Mouse (Mus musculus): ENCODE measurements around the gene Pdxp. TPM values are rescaled to one million over a fixed set of nuclear protein-coding genes. Genes with fewer than 3 reads are reported as not detected.
A peak's percentile ranks its signal among the peaks of the same experiment; 100 is the strongest.

The Pdxp gene
- total and polyA plus RNA-seq, 3 experiments: 21.5 to 25.4 TPM; not detected in 1

DNA sequence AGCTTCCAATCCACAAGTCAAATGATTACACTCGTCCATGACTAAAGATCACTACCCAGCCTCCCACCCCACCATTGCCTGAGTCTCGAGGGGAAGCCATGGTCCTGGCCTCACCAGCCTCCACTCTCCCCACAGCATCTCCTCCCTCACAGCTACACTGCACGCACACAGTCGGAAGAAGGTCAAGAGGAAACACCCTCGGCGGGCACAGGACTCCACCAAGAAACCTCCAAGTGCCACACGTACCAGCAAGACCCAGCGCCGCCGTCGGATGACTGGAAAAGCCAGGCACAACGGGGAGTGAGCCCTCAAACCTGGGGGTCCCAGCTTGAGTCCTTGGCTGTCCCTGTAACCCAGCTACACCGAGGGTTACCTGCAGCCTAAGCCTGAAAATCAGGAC, 26.6 kb downstream of the Pdxp start:
- H3K36me3 ChIP-seq (ENCODE audit: control insufficient read depth in 1 of 2, insufficient read depth in 2 of 2, low read length in 2 of 2): peaks cover 2 to 9% of the 10 kb centered on the region in 2 experiments; a peak in 3 of 4 replicates
- no peak overlapping the region for H3K4me3 ChIP-seq (ENCODE audit: control insufficient read depth in 1 of 2, insufficient read depth in 1 of 2, low read depth in 2 of 2, low read length in 2 of 2)
- peaks cover 8% of the 10 kb centered on the region for H3K79me2 ChIP-seq (ENCODE audit: control insufficient read depth, insufficient read depth, low read length, poor library complexity)
- H3K9me3 ChIP-seq (replicated peaks; ENCODE audit: insufficient read depth, low read length): no peaks in the 10 kb centered on the region
- no peak overlapping the region for H3K9ac ChIP-seq (ENCODE audit: control insufficient read depth, low read depth, low read length, poor library complexity, severe bottlenecking)
- no peaks in the 10 kb centered on the region for H3K27me3 ChIP-seq (ENCODE audit: control insufficient read depth in 1 of 2, insufficient read depth in 2 of 2, low read length in 2 of 2)
- H3K27ac ChIP-seq (ENCODE audit: control insufficient read depth, low read depth, low read length): no peak overlapping the region
- TF ChIP-seq MAZ (IDR thresholded peaks at IDR 0.05; ENCODE audit: low read depth, low read length): no peak
- no peak for TF ChIP-seq KAT2A (conservative IDR thresholded peaks at IDR 0.05; ENCODE audit: low read depth, low read length)
- no peak for TF ChIP-seq MXI1 (IDR thresholded peaks at IDR 0.05; ENCODE audit: low read depth, low read length)
- peaks cover 0 to 12% of the 10 kb centered on the region in 2 experiments; a peak in 2 of 4 replicates for H3K4me1 ChIP-seq (ENCODE audit: control insufficient read depth in 1 of 2, insufficient read depth in 2 of 2, low read length in 2 of 2)
- no peak for DNase-seq (ENCODE audit: low read depth, low spot score)

DNA sequence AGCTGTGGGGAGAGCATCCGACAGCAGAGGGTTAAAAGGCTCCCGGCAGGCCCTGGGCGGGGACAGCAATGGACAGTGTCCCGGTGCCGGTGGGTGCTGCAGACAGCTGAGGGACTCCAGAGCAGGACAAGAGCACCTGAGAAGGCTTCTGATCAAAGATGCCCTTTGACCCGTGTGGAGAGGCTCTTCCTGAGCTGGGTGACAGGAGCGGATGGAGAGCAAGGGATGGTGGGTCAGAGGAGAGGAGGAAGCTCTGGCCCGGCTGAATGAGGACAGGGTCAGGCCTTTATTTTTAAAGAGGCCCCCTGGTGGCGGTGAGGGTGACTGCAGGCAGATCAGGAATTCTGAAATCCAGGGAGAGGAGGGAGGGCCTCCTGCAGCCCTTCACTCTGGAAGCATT, 28.9 kb downstream of the Pdxp start:
- no peak overlapping the region for H3K9ac ChIP-seq (ENCODE audit: control insufficient read depth, low read depth, low read length, poor library complexity, severe bottlenecking)
- H3K36me3 ChIP-seq (ENCODE audit: control insufficient read depth in 1 of 2, insufficient read depth in 2 of 2, low read length in 2 of 2): peaks cover 2 to 10% of the 10 kb centered on the region in 2 experiments; a peak in 3 of 4 replicates

DNA sequence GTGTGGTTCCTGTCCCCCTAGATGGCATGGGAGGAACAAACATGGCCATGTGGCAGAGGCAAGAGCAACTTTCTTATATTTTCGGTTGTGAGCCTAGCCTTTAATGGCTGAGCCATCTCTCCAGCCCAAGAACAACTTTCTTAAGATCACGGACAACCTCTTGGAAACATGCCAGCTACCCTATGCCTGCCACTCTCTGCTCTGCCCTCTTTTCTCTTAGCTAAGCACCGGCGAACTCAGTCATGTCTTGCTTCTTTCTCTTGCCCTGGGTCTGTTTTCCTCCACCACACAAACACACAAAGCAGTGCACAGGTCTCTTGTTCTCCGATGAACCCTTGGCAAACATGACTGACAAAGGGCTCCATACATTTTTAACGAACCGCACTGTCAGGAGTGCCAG, 32.5 kb downstream of the Pdxp start:
- peaks cover 7 to 23% of the 10 kb centered on the region in 2 experiments for H3K4me1 ChIP-seq (ENCODE audit: control insufficient read depth in 1 of 2, insufficient read depth in 2 of 2, low read length in 2 of 2)
- peak overlapping the region; percentile 48 for H3K9ac ChIP-seq (ENCODE audit: control insufficient read depth, low read depth, low read length, poor library complexity, severe bottlenecking)
- peak; percentile 82 for DNase-seq (ENCODE audit: low read depth, low spot score)
- no peaks in the 10 kb centered on the region for H3K9me3 ChIP-seq (replicated peaks; ENCODE audit: insufficient read depth, low read length)
- no peaks in the 10 kb centered on the region for H3K79me2 ChIP-seq (ENCODE audit: control insufficient read depth, insufficient read depth, low read length, poor library complexity)
- peak overlapping the region; percentile 84 for H3K27ac ChIP-seq (ENCODE audit: control insufficient read depth, low read depth, low read length)
- H3K27me3 ChIP-seq (ENCODE audit: control insufficient read depth in 1 of 2, insufficient read depth in 2 of 2, low read length in 2 of 2): no peaks in the 10 kb centered on the region
- peaks cover 0 to 10% of the 10 kb centered on the region in 2 experiments; a peak in 2 of 4 replicates for H3K36me3 ChIP-seq (ENCODE audit: control insufficient read depth in 1 of 2, insufficient read depth in 2 of 2, low read length in 2 of 2)
- H3K4me3 ChIP-seq (ENCODE audit: control insufficient read depth in 1 of 2, insufficient read depth in 1 of 2, low read depth in 2 of 2, low read length in 2 of 2): peak overlapping the region; percentile 23 to 54
- TF ChIP-seq ZKSCAN1 (IDR thresholded peaks at IDR 0.05; ENCODE audit: low read depth, low read length) (no peak), E2F4 (IDR thresholded peaks at IDR 0.05; ENCODE audit: borderline replicate concordance, low read depth, low read length) (no peak), TAL1 (IDR thresholded peaks at IDR 0.05; ENCODE audit: low read length) (no peak), MAFK (IDR thresholded peaks at IDR 0.05; ENCODE audit: borderline replicate concordance, low read depth, low read length) (no peak), UBTF (IDR thresholded peaks at IDR 0.05; ENCODE audit: borderline replicate concordance, insufficient read depth, low read depth, low read length) (no peak), RCOR1 (IDR thresholded peaks at IDR 0.05; ENCODE audit: low read depth, low read length) (peak; percentile 22; the same call in 1 of the 2 replicates), MAX (IDR thresholded peaks at IDR 0.05; ENCODE audit: low read length) (0 out of 2 replicates have a peak, but pooled peaks have one; percentile 6), ZNF384 (IDR thresholded peaks at IDR 0.05; ENCODE audit: low read depth, low read length) (no peak), ETS1 (IDR thresholded peaks at IDR 0.05; ENCODE audit: low read depth, low read length) (0 out of 2 replicates have a peak, but pooled peaks have one; percentile 40), MAZ (IDR thresholded peaks at IDR 0.05; ENCODE audit: low read depth, low read length) (no peak), MYB (IDR thresholded peaks at IDR 0.05; ENCODE audit: low read depth, low read length) (no peak), GATA1 (IDR thresholded peaks at IDR 0.05; ENCODE audit: low read depth, low read length) (0 out of 2 replicates have a peak, but pooled peaks have one; percentile 25), NELFE (IDR thresholded peaks at IDR 0.05; ENCODE audit: low read depth, low read length) (no peak), SMC3 (IDR thresholded peaks at IDR 0.05; ENCODE audit: low read depth, low read length) (no peak), POLR2A (IDR thresholded peaks at IDR 0.05; ENCODE audit: control insufficient read depth in 1 of 2, insufficient read depth in 1 of 2, low read depth in 1 of 2, low read length in 2 of 2, poor library complexity in 1 of 2) (peak; percentile 27 to 46; a peak in 1 of 4 replicates), TBP (IDR thresholded peaks at IDR 0.05; ENCODE audit: low read depth, low read length) (peak; percentile 39), EP300 (IDR thresholded peaks at IDR 0.05; ENCODE audit: low read depth in 1 of 2, low read length in 2 of 2) (0 out of 4 replicates have a peak, but pooled peaks have one; percentile 9 to 10), POLR2AphosphoS2 (IDR thresholded peaks at IDR 0.05; ENCODE audit: low read length) (no peak), KAT2A (conservative IDR thresholded peaks at IDR 0.05; ENCODE audit: low read depth, low read length) (no peak)

More for the DNA sequence above, 28.9 kb downstream of the Pdxp start:
- H3K4me1 ChIP-seq (ENCODE audit: control insufficient read depth in 1 of 2, insufficient read depth in 2 of 2, low read length in 2 of 2): peaks cover 7 to 17% of the 10 kb centered on the region in 2 experiments
- DNase-seq (ENCODE audit: low read depth, low spot score): peak; percentile 71
- H3K27me3 ChIP-seq (ENCODE audit: control insufficient read depth in 1 of 2, insufficient read depth in 2 of 2, low read length in 2 of 2): no peaks in the 10 kb centered on the region
- H3K79me2 ChIP-seq (ENCODE audit: control insufficient read depth, insufficient read depth, low read length, poor library complexity): no peaks in the 10 kb centered on the region
- TF ChIP-seq ELF1 (IDR thresholded peaks at IDR 0.05; ENCODE audit: low read depth, low read length) (peak; percentile 25; the same call in 1 of the 2 replicates), RAD21 (IDR thresholded peaks at IDR 0.05; ENCODE audit: low read depth, low read length) (peak; percentile 25), SMC3 (IDR thresholded peaks at IDR 0.05; ENCODE audit: low read depth, low read length) (peak; percentile 70), SIN3A (IDR thresholded peaks at IDR 0.05; ENCODE audit: low read length) (peak; percentile 40; the same call in 1 of the 2 replicates), POLR2A (IDR thresholded peaks at IDR 0.05; ENCODE audit: control insufficient read depth in 1 of 2, insufficient read depth in 1 of 2, low read depth in 1 of 2, low read length in 2 of 2, poor library complexity in 1 of 2) (peak in 1 of 2 experiments; percentile 22; a peak in 1 of 4 replicates), EP300 (IDR thresholded peaks at IDR 0.05; ENCODE audit: low read depth in 1 of 2, low read length in 2 of 2) (no peak), CHD1 (IDR thresholded peaks at IDR 0.05; ENCODE audit: low read depth, low read length) (no peak), USF2 (IDR thresholded peaks at IDR 0.05; ENCODE audit: borderline replicate concordance in 1 of 2, insufficient read depth in 1 of 2, low read depth in 1 of 2, low read length in 2 of 2) (no peak), CTCF (IDR thresholded peaks at IDR 0.05 in 2 of 3, conservative IDR thresholded peaks at IDR 0.05 in 1 of 3; ENCODE audit: control insufficient read depth in 1 of 3, insufficient read depth in 1 of 3, low read depth in 2 of 3, low read length in 3 of 3, poor library complexity in 1 of 3, severe bottlenecking in 1 of 3) (peak; percentile 61 to 71 (median 64)), NELFE (IDR thresholded peaks at IDR 0.05; ENCODE audit: low read depth, low read length) (no peak), TCF12 (IDR thresholded peaks at IDR 0.05; ENCODE audit: low read depth, low read length) (no peak)
- no peaks in the 10 kb centered on the region for H3K9me3 ChIP-seq (replicated peaks; ENCODE audit: insufficient read depth, low read length)
- H3K27ac ChIP-seq (ENCODE audit: control insufficient read depth, low read depth, low read length): no peak overlapping the region
- H3K4me3 ChIP-seq (ENCODE audit: control insufficient read depth in 1 of 2, insufficient read depth in 1 of 2, low read depth in 2 of 2, low read length in 2 of 2): no peak overlapping the region

Data from MEL (cell line).